Mouse (Mus musculus): Measurements from ENCODE around the gene Slc47a1. TPM values are rescaled to one million over a fixed set of nuclear protein-coding genes. Genes with fewer than 3 reads are reported as not detected.
A peak's percentile ranks its signal among the peaks of the same experiment; 100 is the strongest.
"Not testable (repeated sequence)": the region's sequence is repeated elsewhere in the genome, so short reads cannot be mapped to it uniquely, and the experiment has no call there.

Slc47a1 gene
- polyA plus RNA-seq, 1 experiment from 2014 or later, result 0.11 TPM

GRCm38 (mm10) chr11:61410129-61410528, 32.0 kb upstream of the Slc47a1 start:
- WGBS, result 0% methylated on average over 1 of the region's 1 CpGs
- no peaks in the 10 kb centered on the region for H3K9me3 ChIP-seq (ENCODE audit: control insufficient read depth, low read length)
- no peaks in the 10 kb centered on the region for H3K4me1 ChIP-seq (replicated peaks; ENCODE audit: control insufficient read depth, insufficient read depth, low read length)
- no peak overlapping the region for H3K4me3 ChIP-seq (ENCODE audit: low read depth, low read length)
- no peak overlapping the region for H3K27ac ChIP-seq (ENCODE audit: low read depth, low read length)
- H3K27me3 ChIP-seq (ENCODE audit: control insufficient read depth, insufficient read depth, low read length), result no peaks in the 10 kb centered on the region
- no peaks in the 10 kb centered on the region for H3K36me3 ChIP-seq (ENCODE audit: control insufficient read depth, insufficient read depth, low read length)
- H3K9ac ChIP-seq (ENCODE audit: low read length), result no peak overlapping the region
- ATAC-seq (replicated peaks; ENCODE audit: low FRiP score) (no peak), DNase-seq (ENCODE audit: low spot score) (peak; percentile 93)
- H3K4me2 ChIP-seq (ENCODE audit: low read depth, low read length, severe bottlenecking), result no peak overlapping the region

- Histone ChIP-seq H3K9ac (ENCODE audit: low read length) (no peak overlapping the region), H3K4me2 (ENCODE audit: low read depth, low read length, severe bottlenecking) (peak overlapping the region; percentile 56), H3K4me3 (ENCODE audit: low read depth, low read length) (peak overlapping the region; percentile 71), H3K27me3 (ENCODE audit: control insufficient read depth, insufficient read depth, low read length) (no peaks in the 10 kb centered on the region), H3K4me1 (replicated peaks; ENCODE audit: control insufficient read depth, insufficient read depth, low read length) (no peaks in the 10 kb centered on the region), H3K27ac (ENCODE audit: low read depth, low read length) (no peak overlapping the region), H3K36me3 (ENCODE audit: control insufficient read depth, insufficient read depth, low read length) (no peaks in the 10 kb centered on the region), H3K9me3 (ENCODE audit: control insufficient read depth, low read length) (no peaks in the 10 kb centered on the region)
- ATAC-seq (replicated peaks; ENCODE audit: low FRiP score) (no peak), DNase-seq (ENCODE audit: low spot score) (no peak)
- 18% methylated on average over 3 of the region's 3 CpGs for WGBS
Measured at GRCm38 (mm10) chr11:61409051-61409450, 30.9 kb upstream of the Slc47a1 start.

DNA sequence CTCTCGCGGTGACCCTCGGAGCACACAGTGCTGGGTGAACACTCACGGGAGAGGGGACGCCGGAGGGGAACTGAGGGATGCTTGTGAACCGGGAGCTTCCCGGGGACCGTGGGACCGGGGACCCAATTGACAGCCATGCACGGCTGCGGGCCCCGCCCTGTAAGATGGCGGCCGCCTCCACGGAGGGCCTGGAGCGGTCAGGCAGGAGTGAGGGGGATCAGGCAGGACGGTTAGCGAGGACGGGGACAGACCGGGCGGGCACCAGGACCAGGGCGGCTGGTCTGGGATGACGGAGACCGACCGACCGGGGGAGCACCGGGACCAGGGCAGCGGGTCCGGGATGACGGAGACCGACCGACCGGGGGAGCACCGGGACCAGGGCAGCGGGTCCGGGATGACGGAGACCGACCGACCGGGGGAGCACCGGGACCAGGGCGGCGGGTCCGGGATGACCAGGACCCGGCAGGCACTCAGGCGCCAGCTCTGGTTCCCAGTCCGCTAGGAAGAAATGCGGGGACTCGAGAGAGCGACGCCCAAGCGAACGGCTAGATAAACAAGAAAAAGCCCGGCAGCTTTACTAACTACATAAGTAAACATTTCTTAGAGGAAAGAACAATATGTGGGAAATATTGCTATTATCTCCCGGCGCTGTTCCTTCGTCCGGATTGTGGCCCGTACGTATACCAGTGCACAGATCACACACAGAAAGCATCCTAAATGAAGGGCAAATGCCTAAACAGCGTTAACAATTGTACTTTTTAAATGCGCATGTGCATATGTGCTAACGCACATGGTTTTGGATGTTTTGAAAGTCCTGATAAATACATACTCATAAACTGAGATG, 30.3 kb upstream of the Slc47a1 start:
- Histone ChIP-seq H3K4me2 (ENCODE audit: low read depth, low read length, severe bottlenecking) (peak overlapping the region; percentile 56), H3K9ac (ENCODE audit: low read length) (peak overlapping the region; percentile 79), H3K9me3 (ENCODE audit: control insufficient read depth, low read length) (no peaks in the 10 kb centered on the region), H3K27ac (ENCODE audit: low read depth, low read length) (peak overlapping the region; percentile 88), H3K27me3 (ENCODE audit: control insufficient read depth, insufficient read depth, low read length) (no peaks in the 10 kb centered on the region), H3K36me3 (ENCODE audit: control insufficient read depth, insufficient read depth, low read length) (no peaks in the 10 kb centered on the region), H3K4me1 (replicated peaks; ENCODE audit: control insufficient read depth, insufficient read depth, low read length) (no peaks in the 10 kb centered on the region), H3K4me3 (ENCODE audit: low read depth, low read length) (peak overlapping the region; percentile 71)
- ATAC-seq (replicated peaks; ENCODE audit: low FRiP score) (peak; percentile 93), DNase-seq (ENCODE audit: low spot score) (peak; percentile 89)
- under 1% methylated on average over 62 of the region's 64 CpGs for WGBS

- H3K9me3 ChIP-seq (ENCODE audit: control insufficient read depth, low read length), result no peaks in the 10 kb centered on the region
- peak overlapping the region; percentile 56 for H3K4me2 ChIP-seq (ENCODE audit: low read depth, low read length, severe bottlenecking)
- no peaks in the 10 kb centered on the region for H3K36me3 ChIP-seq (ENCODE audit: control insufficient read depth, insufficient read depth, low read length)
- peak overlapping the region; percentile 71 for H3K4me3 ChIP-seq (ENCODE audit: low read depth, low read length)
- peak overlapping the region; percentile 88 for H3K27ac ChIP-seq (ENCODE audit: low read depth, low read length)
- 2% methylated on average over 39 of the region's 39 CpGs for WGBS
- ATAC-seq (replicated peaks; ENCODE audit: low FRiP score), result peak; percentile 89
- H3K9ac ChIP-seq (ENCODE audit: low read length), result peak overlapping the region; percentile 79
- no peaks in the 10 kb centered on the region for H3K27me3 ChIP-seq (ENCODE audit: control insufficient read depth, insufficient read depth, low read length)
- H3K4me1 ChIP-seq (replicated peaks; ENCODE audit: control insufficient read depth, insufficient read depth, low read length), result no peaks in the 10 kb centered on the region
- DNase-seq (ENCODE audit: low spot score), result peak; percentile 95
Measured at GRCm38 (mm10) chr11:61407638-61408183, 29.6 kb upstream of the Slc47a1 start.

GRCm38 (mm10) chr11:61401794-61402193, 23.6 kb upstream of the Slc47a1 start:
- Histone ChIP-seq H3K9me3 (ENCODE audit: control insufficient read depth, low read length) (no peaks in the 10 kb centered on the region), H3K27ac (ENCODE audit: low read depth, low read length) (no peak overlapping the region), H3K27me3 (ENCODE audit: control insufficient read depth, insufficient read depth, low read length) (no peaks in the 10 kb centered on the region), H3K9ac (ENCODE audit: low read length) (no peak overlapping the region), H3K4me1 (replicated peaks; ENCODE audit: control insufficient read depth, insufficient read depth, low read length) (no peaks in the 10 kb centered on the region), H3K4me2 (ENCODE audit: low read depth, low read length, severe bottlenecking) (no peak overlapping the region), H3K36me3 (ENCODE audit: control insufficient read depth, insufficient read depth, low read length) (no peaks in the 10 kb centered on the region), H3K4me3 (ENCODE audit: low read depth, low read length) (no peak overlapping the region)
- DNase-seq (ENCODE audit: low spot score), result no peak
- WGBS, result 90% methylated on average over 4 of the region's 4 CpGs
- no peak for ATAC-seq (replicated peaks; ENCODE audit: low FRiP score)

DNA sequence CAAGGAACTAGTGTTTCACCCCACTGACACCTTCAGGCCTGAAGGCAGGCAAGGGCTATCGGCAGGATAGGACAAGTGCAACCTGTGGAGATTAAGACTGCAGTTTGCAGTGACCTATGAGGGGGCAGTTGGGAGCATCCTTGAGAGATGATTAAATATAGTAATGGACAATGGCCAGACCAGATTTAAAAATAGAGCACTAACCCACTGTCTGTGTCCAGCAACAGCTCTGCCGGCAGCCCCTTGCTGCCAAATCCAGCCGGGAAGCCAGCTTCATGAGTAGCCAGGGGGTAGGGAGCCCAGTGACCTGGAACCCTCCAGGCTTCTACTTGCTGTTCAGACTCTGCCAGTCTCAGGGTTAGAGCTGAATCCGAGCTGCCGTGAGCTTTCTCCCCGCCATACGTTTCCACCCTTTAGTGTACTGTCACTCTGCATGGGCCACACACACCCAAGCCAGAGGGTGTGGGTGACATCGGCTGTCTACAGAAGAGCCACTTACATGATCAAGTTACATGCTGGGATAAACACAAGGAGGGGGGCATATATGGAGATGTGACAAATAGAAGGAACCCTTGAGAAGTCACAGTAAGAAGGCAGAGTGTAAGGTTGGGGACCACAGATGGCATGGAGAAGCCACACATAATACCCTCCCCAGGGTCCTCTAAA, 22.7 kb upstream of the Slc47a1 start:
- Histone ChIP-seq H3K27ac (ENCODE audit: low read depth, low read length) (no peak overlapping the region), H3K9ac (ENCODE audit: low read length) (no peak overlapping the region), H3K36me3 (ENCODE audit: control insufficient read depth, insufficient read depth, low read length) (no peaks in the 10 kb centered on the region), H3K9me3 (ENCODE audit: control insufficient read depth, low read length) (no peaks in the 10 kb centered on the region), H3K4me2 (ENCODE audit: low read depth, low read length, severe bottlenecking) (no peak overlapping the region), H3K27me3 (ENCODE audit: control insufficient read depth, insufficient read depth, low read length) (no peaks in the 10 kb centered on the region), H3K4me1 (replicated peaks; ENCODE audit: control insufficient read depth, insufficient read depth, low read length) (no peaks in the 10 kb centered on the region), H3K4me3 (ENCODE audit: low read depth, low read length) (no peak overlapping the region)
- 92% methylated on average over 8 of the region's 8 CpGs for WGBS
- ATAC-seq (replicated peaks; ENCODE audit: low FRiP score) (no peak), DNase-seq (ENCODE audit: low spot score) (peak; percentile 30)

DNA sequence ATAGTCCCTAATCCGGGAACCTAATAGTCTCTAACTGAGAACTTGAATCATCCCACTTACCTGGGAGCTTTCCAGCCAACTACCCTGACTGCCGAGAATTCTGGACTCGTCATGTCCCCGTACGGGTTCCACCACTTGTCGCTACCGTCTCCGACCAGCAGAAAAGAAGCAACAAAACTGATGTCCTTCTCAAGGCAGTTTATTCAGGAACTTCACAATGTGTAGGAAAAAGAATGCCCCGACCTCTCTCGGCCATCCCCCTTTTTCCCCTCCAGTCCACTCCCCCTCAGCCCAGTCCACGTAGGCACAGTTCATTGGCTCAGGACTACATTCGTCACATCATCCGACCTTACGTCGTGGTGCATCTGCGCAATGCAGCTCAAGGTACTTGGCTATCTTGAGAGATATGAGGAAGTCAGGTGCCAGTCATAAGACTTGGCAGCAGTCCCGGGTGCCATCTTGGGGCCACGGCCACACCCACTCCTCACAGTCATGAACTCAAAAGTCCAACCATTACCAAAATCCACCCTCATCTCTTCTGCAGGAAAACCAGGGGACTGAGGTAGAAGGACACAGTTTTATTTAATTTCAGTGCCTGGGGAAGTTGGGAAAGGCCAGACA, 19.4 kb upstream of the Slc47a1 start:
- not testable (repeated sequence) for H3K27ac ChIP-seq (ENCODE audit: low read depth, low read length); H3K9ac ChIP-seq (ENCODE audit: low read length); H3K4me2 ChIP-seq (ENCODE audit: low read depth, low read length, severe bottlenecking); H3K4me3 ChIP-seq (ENCODE audit: low read depth, low read length); ATAC-seq (replicated peaks; ENCODE audit: low FRiP score); DNase-seq (ENCODE audit: low spot score); H3K9me3 ChIP-seq (ENCODE audit: control insufficient read depth, low read length); H3K4me1 ChIP-seq (replicated peaks; ENCODE audit: control insufficient read depth, insufficient read depth, low read length); H3K36me3 ChIP-seq (ENCODE audit: control insufficient read depth, insufficient read depth, low read length); H3K27me3 ChIP-seq (ENCODE audit: control insufficient read depth, insufficient read depth, low read length)
- WGBS, result 92% methylated on average over 18 of the region's 18 CpGs

DNA sequence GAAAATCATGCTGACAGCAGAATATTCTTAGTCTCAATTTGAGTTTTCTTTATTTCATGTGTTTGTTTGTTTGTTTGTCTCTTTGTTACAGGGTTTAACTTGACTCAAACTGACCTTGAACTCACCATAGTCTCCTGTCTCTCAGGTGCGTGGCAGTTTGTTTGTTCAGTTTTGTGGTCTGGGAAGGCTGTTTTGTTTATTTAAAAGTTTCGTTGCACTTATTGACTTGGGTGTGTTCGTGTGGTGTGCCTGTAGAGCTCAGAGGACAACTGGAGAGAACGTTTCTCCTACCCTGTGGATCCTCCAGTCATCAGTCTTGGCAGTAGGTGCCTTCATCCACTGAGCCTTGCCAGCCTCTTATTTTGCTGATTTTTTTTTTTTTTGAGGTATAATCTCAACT, 10.8 kb upstream of the Slc47a1 start:
- DNase-seq (ENCODE audit: low spot score) (no peak), ATAC-seq (replicated peaks; ENCODE audit: low FRiP score) (no peak)
- Histone ChIP-seq H3K4me1 (replicated peaks; ENCODE audit: control insufficient read depth, insufficient read depth, low read length) (no peaks in the 10 kb centered on the region), H3K27ac (ENCODE audit: low read depth, low read length) (no peak overlapping the region), H3K36me3 (ENCODE audit: control insufficient read depth, insufficient read depth, low read length) (no peaks in the 10 kb centered on the region), H3K4me3 (ENCODE audit: low read depth, low read length) (no peak overlapping the region), H3K27me3 (ENCODE audit: control insufficient read depth, insufficient read depth, low read length) (no peaks in the 10 kb centered on the region), H3K4me2 (ENCODE audit: low read depth, low read length, severe bottlenecking) (no peak overlapping the region), H3K9ac (ENCODE audit: low read length) (no peak overlapping the region), H3K9me3 (ENCODE audit: control insufficient read depth, low read length) (no peaks in the 10 kb centered on the region)
- WGBS, result 75% methylated on average over 4 of the region's 4 CpGs

Data from forebrain, embryonic 11.5 days (tissue).